Mouse (Mus musculus) lung, adult 2 months (tissue): Measurements from ENCODE around the gene Lrrc10b. TPM values are rescaled to one million over a fixed set of nuclear protein-coding genes. Genes with fewer than 3 reads are reported as not detected.

Experiments used
- DNase-seq: peaks from one replicate; pipeline ENCODE4 v3.0.0; 2022
- H3K4me1 ChIP-seq: fragments of 200-500 bp; 2 replicates; pipeline ENCODE4 v1.6.1; 2011; ENCODE audit warnings: low read length; ENCODE audit not compliant: control insufficient read depth, insufficient read depth
- H3K4me3 ChIP-seq: fragments of 200-500 bp; replicated peaks from 2 replicates; pipeline ENCODE3; 2011; ENCODE audit warnings: low read depth, mild to moderate bottlenecking, control low read depth, low read length; ENCODE audit errors: extremely low read depth
- CTCF ChIP-seq: fragments of 200-500 bp; IDR thresholded peaks from 2 replicates; pipeline ENCODE4 v1.5.1; 2011; ENCODE audit warnings: mild to moderate bottlenecking, low read length, control low read depth; ENCODE audit not compliant: insufficient read depth
- POLR2A ChIP-seq: fragments of 200-500 bp; IDR thresholded peaks from 2 replicates; pipeline ENCODE4 v1.6.1; 2011; ENCODE audit warnings: low read depth, mild to moderate bottlenecking, control low read depth, low read length, borderline replicate concordance; ENCODE audit errors: extremely low read depth
- WGBS: fragments of 180-500 bp; shearing (Covaris S2); methylation state at CpG from one replicate; pipeline ENCODE4 v1.1.7; 2018; 5-methylcytosine and 5-hydroxymethylcytosine counted together
- polyA plus RNA-seq: library from polyadenylated mRNA; depleted of rRNA; stranded (reverse); fragments of >200 nt; gene quantifications from 2 replicates; pipeline ENCODE4 v1.2.3, GENCODE M21; 2012; rRNA removed

Gene Lrrc10b
- polyA plus RNA-seq, result 20.6 and 25.6 TPM in 2 replicates

GRCm38 (mm10) chr19:10456752-10457483 is at the start of gene Lrrc10b:
Gene Lrrc10b, minus strand, starts transcription at chr19:10457473.
- H3K4me3 ChIP-seq, result peak within 1 kb of the TSS; percentile 30
- peaks cover 3% of the 10 kb centered on the region; the same call in 1 of the 2 replicates for H3K4me1 ChIP-seq
- TF ChIP-seq POLR2A, result peak; percentile 15; the same call in 1 of the 2 replicates
- no peak for TF ChIP-seq CTCF
- peak; percentile 57 for DNase-seq
- WGBS, result under 1% methylated on average over 95 of the region's 96 CpGs

GRCm38 (mm10) chr19:10502571-10502970 is 45.3 kb upstream of the Lrrc10b start:
- TF ChIP-seq POLR2A, result no peak
- TF ChIP-seq CTCF, result peak; percentile 95
- WGBS, result 14% methylated on average over 4 of the region's 4 CpGs
- peak; percentile 34 for DNase-seq
- Histone ChIP-seq H3K4me1 (no peaks in the 10 kb centered on the region), H3K4me3 (no peak overlapping the region)

GRCm38 (mm10) chr19:10500581-10500980 is 43.3 kb upstream of the Lrrc10b start:
- 84% methylated on average over 8 of the region's 8 CpGs for WGBS
- Histone ChIP-seq H3K4me3 (no peak overlapping the region), H3K4me1 (no peaks in the 10 kb centered on the region)
- no peak for TF ChIP-seq POLR2A
- no peak for TF ChIP-seq CTCF
- DNase-seq, result no peak

GRCm38 (mm10) chr19:10497512-10498160 is 40.4 kb upstream of the Lrrc10b start:
- Histone ChIP-seq H3K4me3 (no peak overlapping the region), H3K4me1 (no peaks in the 10 kb centered on the region)
- 36% methylated on average over 8 of the region's 8 CpGs for WGBS
- DNase-seq, result no peak
- TF ChIP-seq CTCF (no peak), POLR2A (no peak)

DNA sequence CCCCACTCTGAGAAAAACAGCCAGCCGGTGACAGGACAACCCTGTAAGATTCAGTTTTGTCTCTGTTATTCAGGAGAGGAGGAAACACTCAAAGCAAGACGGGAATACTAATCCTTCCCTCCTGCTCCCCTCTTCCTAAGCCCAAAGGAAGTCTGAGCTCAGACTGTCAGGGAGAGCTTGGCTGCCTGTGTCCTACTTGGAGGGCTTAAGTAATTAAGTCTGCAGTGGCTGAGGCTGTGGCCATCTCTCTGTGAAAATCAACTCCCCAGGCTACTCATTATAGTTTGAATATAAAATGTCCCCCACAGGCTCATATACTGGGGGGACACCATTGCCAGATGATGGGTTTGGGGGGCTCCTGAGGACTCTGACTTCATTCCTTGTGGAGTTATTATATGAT is 39.7 kb upstream of the Lrrc10b start:
- H3K4me1 ChIP-seq, result no peaks in the 10 kb centered on the region
- TF ChIP-seq CTCF (no peak), POLR2A (no peak)
- no peak overlapping the region for H3K4me3 ChIP-seq
- 71% methylated on average over 2 of the region's 2 CpGs for WGBS
- no peak for DNase-seq

GRCm38 (mm10) chr19:10495670-10496069 is 38.4 kb upstream of the Lrrc10b start:
- 64% methylated on average over 1 of the region's 1 CpGs for WGBS
- no peak for DNase-seq
- no peak overlapping the region for H3K4me3 ChIP-seq
- no peaks in the 10 kb centered on the region for H3K4me1 ChIP-seq
- no peak for TF ChIP-seq CTCF
- TF ChIP-seq POLR2A, result no peak

GRCm38 (mm10) chr19:10486264-10486738 is 29.0 kb upstream of the Lrrc10b start:
- H3K4me1 ChIP-seq, result no peaks in the 10 kb centered on the region
- TF ChIP-seq POLR2A, result no peak
- TF ChIP-seq CTCF, result peak; percentile 77
- DNase-seq, result peak; percentile 16
- H3K4me3 ChIP-seq, result no peak overlapping the region
- WGBS, result 19% methylated on average over 9 of the region's 9 CpGs

DNA sequence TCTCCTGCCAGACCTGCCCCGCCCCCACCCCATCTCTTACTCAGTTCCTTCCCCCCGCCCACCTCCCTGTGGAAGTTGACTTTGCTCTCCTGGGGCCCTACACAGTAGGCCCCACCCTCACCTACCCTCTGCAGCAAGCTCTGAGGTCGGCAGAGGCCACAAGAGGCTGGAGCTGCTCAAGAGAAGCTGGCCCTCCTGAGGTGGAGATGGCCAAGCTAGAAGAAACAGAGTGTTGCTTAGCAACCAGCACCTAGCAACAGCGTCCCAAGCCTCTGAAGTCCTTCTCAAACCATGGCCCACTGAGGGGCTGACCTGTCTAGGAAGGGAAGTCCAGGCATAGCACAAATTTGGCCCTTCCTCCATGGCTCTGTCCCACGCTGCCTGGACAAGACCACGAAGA is 25.4 kb upstream of the Lrrc10b start, which contains the start of gene Ppp1r32:
Gene Ppp1r32 (minus strand): TSS at position 226 of the 400 bp plus-strand sequence.
- WGBS, result 42% methylated on average over 6 of the region's 6 CpGs
- H3K4me1 ChIP-seq, result no peaks in the 10 kb centered on the region
- no peak for TF ChIP-seq POLR2A
- TF ChIP-seq CTCF, result no peak

DNA sequence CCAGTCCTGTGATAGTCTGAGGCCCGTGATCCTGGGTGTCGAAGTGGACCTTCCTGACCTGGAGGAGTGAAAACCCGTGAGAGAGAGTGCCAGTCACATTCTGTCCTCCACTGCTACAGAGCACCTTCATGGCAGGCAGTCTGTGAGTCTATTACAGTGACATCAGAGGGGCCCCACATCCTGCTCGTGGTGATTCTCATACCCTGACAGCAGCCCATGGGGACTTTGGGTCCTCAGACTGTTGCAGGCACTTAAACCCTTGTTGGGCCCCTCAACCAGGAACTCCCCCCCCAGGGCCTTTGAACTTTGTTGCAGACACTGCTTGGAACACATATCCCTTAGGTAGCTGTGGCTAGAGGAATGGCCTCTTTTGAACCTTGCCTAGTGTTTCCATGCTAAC is 22.3 kb upstream of the Lrrc10b start:
- Histone ChIP-seq H3K4me3 (no peak overlapping the region), H3K4me1 (no peaks in the 10 kb centered on the region)
- TF ChIP-seq POLR2A (no peak), CTCF (no peak)
- WGBS, result 56% methylated on average over 4 of the region's 4 CpGs
- no peak for DNase-seq

More for the DNA sequence above, 25.4 kb upstream of the Lrrc10b start, which contains the start of gene Ppp1r32:
- no peak within 1 kb of the TSS for H3K4me3 ChIP-seq
- DNase-seq, result no peak
